Mouse (Mus musculus) CD4-positive naive resting alpha-beta T cell, adult 76 days (primary cell): ENCODE measurements around the gene Gm29666. TPM values are rescaled to one million over a fixed set of nuclear protein-coding genes. Genes with fewer than 3 reads are reported as not detected.

Source experiments
- total RNA-seq: library from RNA; stranded (reverse); gene quantifications from one replicate; pipeline ENCODE4 v1.2.4, GENCODE M21; 2023

Gm29666 gene
- total RNA-seq: 0.38 TPM

DNA sequence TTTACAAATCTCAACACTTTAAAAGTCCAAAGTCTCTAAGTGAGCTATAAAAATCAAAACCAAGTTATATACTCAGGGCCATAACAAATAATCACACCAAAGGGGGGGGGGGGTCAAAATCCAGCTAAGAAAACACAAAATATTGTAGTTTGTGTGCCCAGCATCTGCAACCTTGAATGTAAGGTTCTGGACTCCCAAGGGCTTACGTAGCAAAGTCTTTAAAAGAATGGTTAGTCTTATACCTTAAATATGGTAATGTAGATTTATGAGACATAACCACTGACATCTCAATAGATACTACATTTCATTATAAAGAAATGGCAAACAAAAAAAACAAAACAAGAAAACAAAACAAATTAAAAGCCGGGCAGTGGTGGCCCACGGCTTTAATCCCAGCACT is at the start of gene Gm29666:
TSS of gene Gm29666 (minus strand) at position 101 of the 400 bp plus-strand sequence.

GRCm38 (mm10) chr15:84922884-84923507 is 3.2 kb upstream of the Gm29666 start, which contains the start of gene Nup50:
Nup50 (plus strand) TSS chr15:84923411.

Other genes with a start within 250 kb of the Gm29666 start
- 0.38 TPM for gene Arhgap8, start 200.0 kb downstream of the Gm29666 start, total RNA-seq
- 6.0 TPM for gene Phf21b, start 64.0 kb downstream of the Gm29666 start, total RNA-seq
- 83.7 TPM for gene Nup50, start 3.4 kb upstream of the Gm29666 start, total RNA-seq
- gene 5031439G07Rik, start 68.5 kb upstream of the Gm29666 start, total RNA-seq: 28.0 TPM
- gene Upk3a, start 97.1 kb upstream of the Gm29666 start, total RNA-seq: not detected
- 152 TPM for gene Fam118a, start 108.9 kb upstream of the Gm29666 start, total RNA-seq
- gene Smc1b, start 211.9 kb upstream of the Gm29666 start, total RNA-seq: not detected
- gene Ribc2, start 212.0 kb upstream of the Gm29666 start, total RNA-seq: not detected